Mouse (Mus musculus): ENCODE data around the gene Tmem69.

Gene Tmem69

DNA sequence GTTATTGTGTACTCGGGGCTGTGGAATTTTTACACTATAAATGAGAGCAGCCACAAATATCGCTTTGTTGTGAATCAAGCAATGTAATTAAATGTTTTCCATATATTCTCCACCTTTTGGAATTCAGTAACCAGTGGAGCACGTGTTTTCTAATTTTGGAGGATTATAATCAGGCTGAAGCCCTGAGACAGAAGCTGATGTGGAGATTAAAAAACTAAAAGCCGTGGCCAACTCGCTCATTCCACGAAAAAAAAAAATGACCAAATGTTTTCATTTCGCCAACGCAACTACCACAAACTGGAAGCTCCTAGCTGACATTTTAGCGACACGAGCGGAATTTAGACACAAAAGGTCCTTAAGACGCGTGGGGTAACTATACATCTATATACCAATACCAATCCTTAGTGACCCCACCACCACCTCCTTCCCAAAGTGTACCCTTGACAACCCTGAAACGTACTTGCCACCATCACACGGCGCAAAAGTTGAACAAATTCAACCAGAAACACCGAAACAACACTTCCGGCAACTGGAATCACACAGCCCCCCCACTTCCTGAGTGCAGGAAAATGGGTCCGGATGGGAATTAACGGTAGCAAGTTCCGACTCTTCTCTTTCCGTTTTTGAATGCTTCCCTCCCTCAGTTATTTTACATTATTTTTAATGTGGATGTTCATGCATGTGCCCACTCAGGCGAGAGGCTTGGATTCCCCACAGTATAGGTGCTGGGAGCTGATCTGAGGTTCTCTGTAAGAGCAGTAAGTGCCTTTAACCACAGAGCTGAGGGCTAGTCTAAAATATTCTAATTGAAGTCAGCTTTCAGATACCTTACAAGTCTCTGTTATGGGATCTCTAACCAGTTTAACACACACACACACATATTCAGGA lies at the start of gene Tmem69:
Gene Tmem69, minus strand, starts transcription at position 524 of the 888 bp plus-strand sequence.
- DNase-seq, result peak; percentile 74

DNA sequence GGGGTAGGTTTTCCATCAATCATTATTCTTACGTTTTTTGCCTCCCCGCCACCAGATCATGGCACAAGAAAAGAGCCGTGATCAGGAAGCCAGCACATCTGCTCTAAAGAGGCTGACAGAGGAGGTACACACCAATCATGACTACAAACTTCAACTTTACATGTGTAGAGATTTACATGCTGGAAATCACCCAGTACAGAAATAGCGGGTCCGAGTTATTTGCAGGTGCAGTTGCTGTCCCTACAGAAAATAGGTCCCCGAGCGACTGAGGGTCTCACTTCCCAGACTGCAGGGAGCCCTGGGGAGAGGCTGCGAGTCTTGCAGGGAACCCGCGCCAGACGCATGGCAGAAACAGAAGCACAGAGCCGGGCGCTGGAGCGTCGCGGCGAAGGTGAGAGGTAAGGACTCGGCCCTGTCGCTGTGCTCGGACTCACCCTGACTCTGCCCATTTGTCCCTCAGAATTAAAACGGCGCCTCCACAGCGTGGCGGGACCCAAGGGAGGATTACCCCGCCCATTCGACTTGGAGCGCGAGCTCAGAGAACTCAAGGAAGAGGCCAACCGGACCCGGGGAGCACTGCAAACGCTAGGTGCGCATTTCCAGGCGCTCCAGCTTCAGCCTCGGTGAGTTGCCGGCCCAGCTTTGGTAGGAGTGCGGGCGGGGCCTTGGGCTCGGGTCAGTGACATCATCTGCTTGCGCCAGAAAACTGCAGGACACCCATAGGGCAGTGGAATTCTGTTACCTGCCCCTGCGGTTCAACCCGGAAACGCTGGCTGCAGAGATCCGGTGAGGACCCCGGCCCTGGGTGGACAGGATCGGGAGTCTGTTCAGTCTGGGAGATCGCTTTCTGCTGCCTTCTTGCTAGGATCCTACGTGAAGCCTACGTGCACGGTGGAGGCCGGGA lies 41.5 kb upstream of the Tmem69 start:
- DNase-seq, result peak; percentile 94

DNA sequence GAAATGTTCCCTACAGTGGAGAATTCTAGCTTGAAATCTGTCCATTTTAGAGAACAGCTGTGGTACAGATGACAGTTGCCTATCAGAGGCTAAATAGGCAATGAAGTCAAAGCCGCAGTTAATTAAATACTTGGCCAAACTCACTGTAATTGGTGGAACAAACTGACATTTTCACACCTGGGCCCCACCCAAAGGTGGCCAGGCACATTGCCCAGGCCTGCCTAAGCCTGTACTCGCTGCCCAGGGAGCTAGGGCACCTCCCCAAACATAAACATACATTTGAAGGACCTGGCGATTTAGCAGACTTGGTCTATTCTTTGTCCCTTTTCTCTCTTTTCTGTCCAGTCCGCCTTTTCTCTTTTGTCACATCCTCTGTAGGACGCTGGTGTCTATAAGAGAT lies 40.6 kb upstream of the Tmem69 start, which contains the start of gene Ccdc17:
Gene Ccdc17, plus strand, starts transcription at position 276 of the 400 bp plus-strand sequence.
- DNase-seq, result peak; percentile 19

DNA sequence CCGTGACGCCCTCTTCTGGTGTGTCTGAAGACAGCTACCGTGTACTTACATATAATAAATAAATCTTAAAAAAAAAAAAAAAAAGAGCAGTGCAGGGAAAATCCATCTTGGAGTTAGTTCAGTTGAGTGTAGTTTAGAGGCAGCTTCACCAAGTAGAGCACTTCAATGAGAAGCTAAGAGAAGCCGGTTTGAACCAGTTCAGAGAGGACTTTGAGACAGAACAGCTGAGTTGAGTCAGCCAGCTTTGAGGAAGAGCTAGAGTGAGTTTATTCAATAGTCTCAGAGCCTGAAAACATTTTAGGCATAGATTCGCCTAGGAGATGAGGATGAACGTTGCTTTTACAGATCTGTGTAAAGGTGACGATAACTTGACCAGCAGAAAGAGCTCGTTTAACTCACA lies 40.1 kb upstream of the Tmem69 start:
- no peak for DNase-seq

DNA sequence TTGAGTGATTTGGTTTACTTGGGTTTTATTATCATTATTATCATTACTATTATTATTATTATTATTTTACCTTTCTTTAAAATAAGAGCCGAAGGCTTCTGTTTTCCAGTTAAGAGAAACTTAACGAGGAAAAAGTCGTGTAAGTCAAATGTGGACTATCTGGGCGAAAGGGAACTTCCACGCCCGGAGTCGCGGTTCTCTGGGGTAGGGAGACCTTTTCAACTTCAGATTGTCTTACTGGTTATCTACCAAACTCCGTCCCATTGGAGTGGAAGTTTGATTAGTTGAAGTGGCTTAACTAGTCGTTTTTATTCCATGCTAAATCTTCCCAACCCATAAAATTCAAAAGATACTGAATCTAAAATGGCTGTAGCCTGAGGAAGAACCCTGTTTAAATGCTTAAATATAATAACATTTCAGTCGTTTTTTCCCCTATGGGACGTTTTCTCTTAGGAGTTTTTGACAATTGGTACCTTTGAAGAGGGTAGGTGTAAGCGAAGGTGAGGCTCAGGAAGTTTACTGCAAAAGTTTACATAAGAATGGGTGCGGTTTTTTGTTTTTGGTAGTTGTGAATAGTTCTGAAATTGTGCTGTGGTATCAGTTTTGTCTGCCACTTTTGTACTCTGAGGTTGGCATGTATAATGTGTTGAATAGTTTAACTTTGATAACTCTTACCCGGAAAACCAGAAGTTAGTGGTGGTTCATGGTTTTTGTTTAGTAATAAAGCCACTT lies 2.6 kb upstream of the Tmem69 start:
- no peak for DNase-seq

DNA sequence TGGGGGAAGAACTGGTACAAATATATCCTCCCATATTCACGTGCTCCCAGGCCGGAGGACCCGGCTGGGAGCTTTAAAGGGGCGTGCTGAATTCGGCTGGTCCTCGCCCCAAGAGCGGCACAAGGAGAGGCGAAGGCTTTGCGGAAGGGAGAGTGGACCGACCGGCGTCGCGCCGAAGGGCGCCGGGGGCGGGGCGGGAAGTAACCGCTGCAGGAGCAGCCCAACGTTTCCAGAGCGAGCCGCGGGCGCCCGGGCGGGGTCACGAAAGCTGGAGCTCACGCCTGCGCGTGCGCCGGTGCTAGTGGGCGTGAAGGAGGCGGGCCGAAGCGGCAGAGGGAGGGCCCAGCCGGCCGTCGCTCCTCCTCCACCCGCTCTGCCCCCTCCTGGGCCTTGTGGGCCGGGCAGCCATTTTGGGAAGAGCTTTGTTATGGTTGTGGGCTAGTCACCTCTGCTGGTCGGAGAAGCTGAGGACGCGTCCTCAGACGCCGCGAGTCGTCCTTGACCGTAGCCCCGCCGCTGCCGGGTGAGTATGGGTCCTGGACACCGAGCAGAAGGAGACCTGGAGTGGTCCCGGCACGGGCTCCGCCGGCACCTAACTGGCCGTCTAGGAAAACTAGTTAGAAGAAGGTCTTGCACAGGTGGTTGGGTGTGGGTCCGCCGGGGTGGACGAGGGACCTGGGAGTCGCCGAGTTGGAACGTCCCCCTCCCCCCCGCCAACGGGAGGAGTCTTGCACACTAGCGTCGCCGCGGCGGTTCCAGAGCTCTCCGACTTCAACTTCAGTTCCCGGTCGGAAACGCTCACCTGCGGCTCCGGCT lies 1.8 kb upstream of the Tmem69 start, which contains the start of gene Gpbp1l1:
Gene Gpbp1l1, plus strand, starts transcription at position 353 of the 816 bp plus-strand sequence.
- DNase-seq, result peak; percentile 97

DNA sequence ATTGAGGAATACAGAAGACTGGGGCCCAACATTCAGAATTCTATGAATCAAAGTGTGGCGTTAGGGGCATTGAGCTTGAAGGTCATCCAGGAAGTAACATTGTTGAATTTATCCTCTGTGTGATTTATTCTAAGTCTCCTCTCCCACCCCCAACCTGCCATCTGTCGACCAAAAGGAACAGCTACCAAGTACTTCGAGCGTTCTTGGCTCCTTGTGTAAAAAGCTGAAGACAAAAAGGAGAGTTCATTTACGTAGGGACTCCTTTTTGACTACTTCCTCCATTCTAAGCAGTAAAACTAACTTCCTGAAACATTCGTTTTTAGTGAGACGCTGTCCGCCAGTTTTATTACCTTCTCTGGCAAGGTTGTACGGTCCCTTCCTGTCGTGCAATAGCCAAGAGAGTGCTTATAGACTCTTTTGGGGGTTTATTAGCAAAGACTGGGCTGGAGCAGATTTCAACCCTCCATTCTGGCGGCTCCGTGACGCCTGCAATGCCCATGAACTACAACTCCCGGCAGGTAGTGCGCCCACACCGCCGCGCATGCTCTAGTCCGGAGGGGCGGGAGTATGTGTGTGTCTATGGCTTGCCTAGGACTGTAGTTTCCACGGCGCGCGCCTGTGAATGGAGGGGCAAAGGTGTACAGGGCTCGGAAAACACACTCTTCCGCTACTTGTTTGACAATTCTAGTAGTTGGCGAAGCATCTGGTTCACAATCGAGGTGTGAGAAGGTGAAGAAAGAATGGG lies 997 bp upstream of the Tmem69 start:
- peak; percentile 95 for DNase-seq

DNA sequence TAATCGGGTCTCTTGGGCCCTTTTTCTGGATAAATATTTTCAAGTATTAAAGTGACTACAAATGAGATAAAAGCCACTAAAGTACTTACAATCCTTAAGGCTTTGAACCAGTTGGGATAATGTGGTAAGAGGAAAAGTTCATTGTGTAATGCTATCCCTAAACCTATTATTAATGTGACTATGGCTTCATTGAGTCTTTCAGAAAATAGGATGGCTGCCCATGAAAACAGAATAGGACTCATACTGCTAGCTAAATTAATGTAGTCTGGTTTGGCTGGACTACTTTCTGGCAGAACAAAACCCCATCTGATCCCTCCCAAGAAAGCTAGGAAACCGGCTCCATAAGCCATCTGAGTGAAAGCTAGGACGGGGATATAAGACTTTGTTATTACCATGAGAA lies 2.7 kb downstream of the Tmem69 start:
- DNase-seq, result no peak

DNA sequence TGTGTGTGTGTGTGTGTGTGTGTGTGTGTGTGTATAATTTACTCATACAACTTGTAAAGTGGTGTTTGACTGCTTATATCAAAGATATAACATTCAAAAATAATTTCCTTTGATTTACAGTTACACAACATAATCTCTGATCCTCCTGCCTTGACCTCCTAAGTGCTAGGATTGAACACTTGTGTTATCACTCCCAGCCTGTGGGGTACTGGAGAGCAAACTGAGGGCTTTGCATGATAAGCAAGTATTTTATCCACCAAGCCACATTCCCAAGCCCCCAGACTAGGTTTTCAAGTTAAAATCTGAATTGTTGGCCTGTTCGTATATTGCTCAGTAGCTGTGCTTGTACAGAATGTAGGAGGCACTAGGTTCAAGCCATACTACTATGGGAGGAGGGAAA lies 5.3 kb downstream of the Tmem69 start:
- no peak for DNase-seq

DNA sequence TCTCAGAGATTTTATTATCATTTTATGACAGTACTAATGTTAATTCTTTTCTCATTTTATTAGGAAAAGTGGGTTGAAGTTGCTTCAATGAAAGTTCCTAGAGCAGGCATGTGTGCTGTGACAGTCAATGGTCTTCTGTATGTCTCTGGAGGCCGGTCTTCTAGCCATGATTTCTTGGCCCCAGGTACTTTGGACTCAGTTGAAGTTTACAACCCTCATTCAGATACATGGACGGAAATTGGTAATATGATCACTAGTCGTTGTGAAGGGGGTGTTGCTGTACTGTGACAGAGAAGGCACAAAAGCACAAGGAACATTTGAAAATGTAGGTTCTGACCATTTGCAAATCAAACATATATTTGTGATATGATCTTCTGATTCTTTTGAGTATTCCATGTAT lies 18.0 kb downstream of the Tmem69 start:
- no peak for DNase-seq

DNA sequence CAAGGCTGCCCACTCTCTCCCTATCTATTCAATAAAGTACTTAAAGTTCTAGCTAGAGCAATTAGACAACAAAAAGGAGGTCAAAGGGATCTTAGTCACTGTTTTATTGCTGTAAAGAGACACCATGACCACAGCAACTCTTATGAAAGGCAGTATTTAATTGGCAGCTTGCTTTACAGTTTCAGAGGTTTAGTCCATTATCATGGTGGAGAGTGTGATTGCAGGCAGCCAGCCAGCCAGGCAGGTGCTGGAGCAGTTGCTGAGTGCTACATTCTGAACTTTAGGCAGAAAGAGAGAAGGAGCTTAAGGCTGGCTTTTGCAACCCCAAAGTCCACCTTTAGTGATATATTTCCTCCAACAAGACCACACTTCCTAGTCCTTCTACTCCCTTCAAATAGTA lies 19.4 kb downstream of the Tmem69 start:
- no peak for DNase-seq

DNA sequence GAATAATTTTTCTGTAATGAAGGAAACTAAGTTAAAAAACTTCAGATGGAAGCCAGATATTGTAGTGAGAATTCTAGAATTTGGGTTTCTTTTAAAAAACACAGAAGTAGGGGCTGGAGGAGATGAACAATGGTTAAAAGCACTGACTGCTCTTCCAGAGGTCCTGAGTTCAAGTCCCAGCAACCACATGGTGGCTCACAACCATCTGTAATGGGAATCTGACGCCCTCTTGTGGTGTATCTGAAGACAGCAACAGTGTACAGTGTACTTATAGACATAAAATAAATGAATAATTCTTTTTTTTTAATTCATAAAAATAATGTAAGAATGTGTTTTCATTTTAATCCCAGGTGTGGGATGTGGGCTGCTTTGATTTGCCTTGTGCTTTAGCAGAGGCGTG lies 24.6 kb downstream of the Tmem69 start:
- no peak for DNase-seq

DNA sequence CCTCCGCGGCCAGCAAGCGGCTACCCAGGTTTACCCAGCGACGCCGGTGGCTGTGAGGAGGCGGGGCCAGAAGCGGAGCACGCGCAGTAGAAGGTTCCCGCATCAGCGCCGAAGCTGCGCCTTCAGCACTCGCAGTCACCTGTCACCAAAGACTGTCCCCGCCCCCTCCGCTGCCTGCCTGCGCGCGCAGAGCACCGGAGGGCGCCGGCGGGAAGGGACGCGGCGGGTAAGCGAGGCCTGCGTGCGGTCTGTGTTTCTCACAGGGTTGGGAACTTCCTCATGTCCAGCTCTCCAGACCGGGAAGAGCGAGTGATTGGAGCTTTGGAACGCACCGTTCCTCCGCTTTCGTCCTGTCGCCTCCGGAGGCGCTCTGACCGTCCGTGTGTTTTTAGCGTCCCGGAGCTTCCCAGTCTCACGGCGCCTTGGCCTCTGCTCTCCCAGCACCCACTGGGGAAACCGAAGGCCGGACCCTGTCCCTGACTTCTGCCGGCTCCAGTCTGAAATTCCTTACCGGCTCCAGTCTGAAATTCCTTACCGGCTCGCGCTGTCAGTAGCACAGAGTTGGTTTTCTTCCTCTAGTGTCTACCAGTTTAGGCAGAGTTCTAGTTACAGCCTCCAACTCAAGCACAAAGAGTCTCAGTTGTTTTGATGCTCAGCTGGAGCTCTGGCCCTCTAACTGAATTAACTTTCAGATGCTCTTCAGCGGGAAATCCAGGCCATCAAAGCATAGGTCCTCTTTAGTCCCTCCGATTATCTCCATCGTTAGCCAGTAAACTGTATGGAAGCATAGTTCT lies 48.1 kb downstream of the Tmem69 start, which contains the start of gene Ipp:
Gene Ipp, plus strand, starts transcription at position 125 of the 794 bp plus-strand sequence.
- DNase-seq, result peak; percentile 95

DNA sequence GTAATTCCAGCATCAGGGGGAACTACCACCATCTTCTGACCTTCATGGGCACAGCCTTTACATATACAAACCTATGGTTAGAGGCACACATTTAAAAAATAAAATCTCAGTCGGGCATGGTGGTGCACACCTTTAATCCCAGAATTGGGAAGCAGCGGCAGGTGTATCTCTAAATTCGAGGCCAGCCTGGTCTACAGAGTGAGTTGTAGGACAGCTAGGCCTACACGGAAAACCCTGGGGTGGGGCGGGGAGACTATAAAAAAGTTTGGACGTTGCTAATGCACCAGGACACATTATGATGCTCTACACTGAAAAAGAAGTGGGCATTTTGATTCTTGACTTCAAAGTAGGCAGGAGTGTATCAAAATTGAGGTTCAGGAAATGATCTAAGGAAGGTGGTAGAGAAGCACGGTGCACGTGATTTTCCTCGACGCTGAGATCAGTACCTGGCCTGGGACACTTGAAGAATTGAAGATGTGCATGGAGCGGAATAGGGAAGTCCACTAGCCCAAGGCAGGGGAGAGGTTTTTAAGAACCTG lies 48.8 kb downstream of the Tmem69 start:
- DNase-seq, result no peak

All from kidney, adult 11 months (tissue).